Mouse (Mus musculus): Measurements from ENCODE around the gene Tmprss11b. TPM values are rescaled to one million over a fixed set of nuclear protein-coding genes. Genes with fewer than 3 reads are reported as not detected.

The Tmprss11b gene
- polyA plus RNA-seq, 1 experiment: not detected

DNA sequence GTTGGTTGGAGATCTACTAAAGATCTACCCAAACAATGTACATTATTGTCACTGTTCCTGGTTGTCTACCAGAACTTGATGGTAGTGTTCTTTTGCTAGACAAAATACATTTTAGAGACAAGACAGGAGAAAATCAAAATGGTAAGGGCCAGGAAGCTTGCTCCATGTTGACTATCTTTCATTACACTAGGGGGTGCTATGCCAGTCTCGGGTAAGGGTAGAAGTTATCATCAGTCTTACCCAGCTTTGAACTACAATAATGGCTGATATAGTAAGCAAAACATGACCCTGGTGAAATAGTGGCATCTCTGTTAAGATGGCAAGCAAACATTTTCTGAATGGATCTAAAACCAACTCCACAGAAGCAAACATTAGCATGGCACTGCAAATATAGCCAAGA, 54.4 kb downstream of the Tmprss11b start:
- no peak for TF ChIP-seq POLR2A (IDR thresholded peaks at IDR 0.05; ENCODE audit: low read depth, low read length)
- no peak for TF ChIP-seq CTCF (IDR thresholded peaks at IDR 0.05; ENCODE audit: borderline replicate concordance, insufficient read depth, low read length)
- Histone ChIP-seq H3K27ac (ENCODE audit: insufficient read depth, low read length) (no peak overlapping the region), H3K4me3 (ENCODE audit: insufficient read depth, low read length) (no peak overlapping the region), H3K4me1 (ENCODE audit: control insufficient read depth, insufficient read depth, low read length) (no peaks in the 10 kb centered on the region)

Other genes starting within 250 kb of the Tmprss11b start
- gene Tmprss11a, start 207.4 kb downstream of the Tmprss11b start, polyA plus RNA-seq (2011; ENCODE audit: insufficient read length, low read depth, missing spikeins): not detected in 2 replicates
- gene Tmprss11g, start 157.8 kb downstream of the Tmprss11b start, polyA plus RNA-seq (2011; ENCODE audit: insufficient read length, low read depth, missing spikeins): not detected in 2 replicates
- not detected in 2 replicates for gene Tmprss11f, start 43.9 kb downstream of the Tmprss11b start, polyA plus RNA-seq (2011; ENCODE audit: insufficient read length, low read depth, missing spikeins)
- not detected in 2 replicates for gene Tmprss11e, start 69.5 kb upstream of the Tmprss11b start, polyA plus RNA-seq (2011; ENCODE audit: insufficient read length, low read depth, missing spikeins)
- gene Ythdc1, start 127.9 kb upstream of the Tmprss11b start, polyA plus RNA-seq (2011; ENCODE audit: insufficient read length, low read depth, missing spikeins): 48.1 and 58.5 TPM in 2 replicates
- not detected in 2 replicates for gene Ugt2b34, start 230.6 kb upstream of the Tmprss11b start, polyA plus RNA-seq (2011; ENCODE audit: insufficient read length, low read depth, missing spikeins)

All from embryonic fibroblast, embryonic 13.5 days (primary cell).